Mouse (Mus musculus) liver, postnatal 0 days (tissue): Measurements from ENCODE around the gene Hist1h3d.
"Not testable (repeated sequence)": the region's sequence is repeated elsewhere in the genome, so short reads cannot be mapped to it uniquely, and the experiment has no call there.

ENCODE experiments used
- CTCF ChIP-seq: sonication (generic); IDR thresholded peaks from 2 replicates; pipeline ENCODE4 v1.5.1; 2016; ENCODE audit warnings: antibody characterized with exemption, low read depth
- EP300 ChIP-seq: IDR thresholded peaks from 2 replicates; pipeline ENCODE4 v1.6.1; 2016; ENCODE audit warnings: antibody characterized with exemption, low read depth, mild to moderate bottlenecking

GRCm38 (mm10) chr13:23591886-23592285, 16.3 kb downstream of the Hist1h3d start:
- TF ChIP-seq CTCF, EP300: not testable (repeated sequence)
